Mouse (Mus musculus): Measurements from ENCODE around the gene Ubxn10. TPM values are rescaled to one million over a fixed set of nuclear protein-coding genes. Genes with fewer than 3 reads are reported as not detected.

Ubxn10 gene
- polyA plus RNA-seq (2015; fragmentation: Nextera tagmentation; extraction: Ambion mirVana), result 3.4 TPM in 2 replicates

GRCm38 (mm10) chr4:138737031-138737430 is at the start of gene Ubxn10:
Ubxn10 (minus strand) TSS chr4:138737167.

DNA sequence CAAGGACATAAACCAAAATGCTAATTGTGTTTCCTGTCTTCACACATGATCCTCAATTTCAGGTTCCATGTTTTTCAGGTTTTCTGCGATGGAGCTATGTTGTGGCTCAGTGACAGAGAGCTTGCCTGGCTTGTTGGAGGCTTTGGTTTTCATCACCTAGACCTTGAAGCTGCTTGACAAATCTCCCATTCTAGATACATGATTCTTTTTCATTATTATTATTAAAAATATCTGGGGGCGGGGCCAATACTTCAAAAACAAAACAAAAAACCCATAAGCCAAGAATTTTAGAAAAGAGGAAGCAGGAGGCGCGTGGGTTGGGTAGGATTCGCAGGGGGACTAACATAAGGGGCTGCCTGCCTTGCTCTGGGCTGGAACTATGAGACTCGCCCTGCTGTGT is 38.5 kb upstream of the Ubxn10 start, which contains the start of gene Pla2g2d:
Pla2g2d (plus strand) TSS at position 301 of the 400 bp plus-strand sequence.

DNA sequence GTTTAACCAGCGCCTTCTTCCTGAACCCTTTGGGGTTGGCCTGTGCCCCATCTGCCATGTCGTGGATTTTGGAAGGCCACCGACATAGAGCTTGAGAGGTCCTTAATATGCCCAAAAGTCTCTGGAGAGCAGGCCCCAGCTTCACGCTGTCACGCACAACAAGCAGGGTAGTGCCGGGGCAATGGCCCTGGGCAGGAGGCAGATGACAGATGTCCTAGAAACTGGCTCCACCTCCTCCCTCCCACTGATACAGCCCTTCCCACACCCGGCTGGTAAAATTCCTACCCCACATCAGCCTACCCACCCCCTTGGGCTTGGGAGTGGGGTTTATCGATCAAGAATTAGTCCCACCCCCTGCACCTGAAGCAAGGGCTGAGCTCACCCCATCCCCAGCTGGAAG is 20.4 kb upstream of the Ubxn10 start, which contains the start of gene Pla2g2f:
Pla2g2f (minus strand) TSS at position 211 of the 400 bp plus-strand sequence.

DNA sequence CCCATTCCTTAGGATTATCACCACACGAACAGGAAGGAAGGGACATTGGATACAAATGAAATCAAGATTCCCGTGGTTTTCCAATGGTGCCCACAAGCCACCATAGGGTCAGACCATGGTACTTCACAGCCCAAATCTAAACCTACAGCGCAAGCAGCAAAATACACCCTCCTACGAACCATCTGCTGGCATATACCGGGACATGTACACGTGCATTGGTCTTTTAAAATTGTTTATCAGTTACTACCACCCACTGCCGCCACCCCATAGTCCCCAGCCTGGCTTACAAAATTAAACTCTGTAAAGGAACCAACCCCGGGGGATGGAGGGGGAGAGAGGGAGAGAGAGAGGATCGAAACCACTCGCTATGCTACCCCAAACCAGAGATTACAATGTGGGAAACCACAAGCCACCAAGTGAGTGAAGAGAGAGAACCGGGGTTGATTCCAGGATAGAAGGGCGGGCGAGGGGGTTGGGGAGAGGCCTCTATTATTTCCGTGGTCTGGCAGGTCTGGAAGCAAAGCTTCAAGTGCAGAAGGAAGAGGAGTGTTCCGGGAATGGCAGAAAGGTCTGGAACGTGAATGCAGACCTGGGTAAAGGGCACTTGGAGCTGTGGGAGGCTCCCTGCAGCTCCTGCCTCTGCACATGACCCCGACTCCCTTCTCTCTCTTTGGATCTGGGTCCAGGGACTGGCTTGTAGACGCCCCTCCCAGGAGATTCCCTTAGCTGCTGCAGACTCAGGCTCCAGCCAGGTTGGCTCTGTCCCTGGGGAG is 12.4 kb downstream of the Ubxn10 start, which contains the start of gene Pla2g2c:
Pla2g2c (plus strand) TSS at position 439 of the 773 bp plus-strand sequence.

Other genes with a start within 250 kb of the Ubxn10 start
- gene Vwa5b1, start 101.3 kb downstream of the Ubxn10 start, polyA plus RNA-seq (2015; fragmentation: Nextera tagmentation; extraction: Ambion mirVana), result 1.3 and 1.7 TPM in 2 replicates
- gene Pla2g2c, start 12.4 kb downstream of the Ubxn10 start, polyA plus RNA-seq (2015; fragmentation: Nextera tagmentation; extraction: Ambion mirVana), result 0.23 and 0.49 TPM in 2 replicates
- 0.08 and 0.09 TPM in 2 replicates for gene Pla2g2f, start 20.5 kb upstream of the Ubxn10 start, polyA plus RNA-seq (2015; fragmentation: Nextera tagmentation; extraction: Ambion mirVana)
- gene Pla2g2d, start 38.6 kb upstream of the Ubxn10 start, polyA plus RNA-seq (2015; fragmentation: Nextera tagmentation; extraction: Ambion mirVana), result 1.2 and 1.3 TPM in 2 replicates
- gene Pla2g5, start 126.3 kb upstream of the Ubxn10 start, polyA plus RNA-seq (2015; fragmentation: Nextera tagmentation; extraction: Ambion mirVana), result 0.37 and 0.44 TPM in 2 replicates
- gene Gm13030, start 136.8 kb upstream of the Ubxn10 start, polyA plus RNA-seq (2015; fragmentation: Nextera tagmentation; extraction: Ambion mirVana), result not detected in 2 replicates
- gene Pla2g2e, start 140.8 kb upstream of the Ubxn10 start, polyA plus RNA-seq (2015; fragmentation: Nextera tagmentation; extraction: Ambion mirVana), result 0.21 TPM in 1 of 2 replicates, not detected in the other
- gene Otud3, start 176.8 kb upstream of the Ubxn10 start, polyA plus RNA-seq (2015; fragmentation: Nextera tagmentation; extraction: Ambion mirVana), result 4.1 and 4.2 TPM in 2 replicates
- gene Rnf186, start 229.9 kb upstream of the Ubxn10 start, polyA plus RNA-seq (2015; fragmentation: Nextera tagmentation; extraction: Ambion mirVana), result not detected in 2 replicates
- gene Tmco4, start 235.7 kb upstream of the Ubxn10 start, polyA plus RNA-seq (2015; fragmentation: Nextera tagmentation; extraction: Ambion mirVana), result 1.5 TPM in 2 replicates